In genomic region chr13:36734731-36735571, GRCm38 (mm10) we compare ENCODE assay signal across 8 mouse cellular contexts. TPM values are rescaled to one million over a fixed set of nuclear protein-coding genes. Genes with fewer than 3 reads are reported as not detected.
DNase-seq lines count a peak whose midpoint lies in the region; ATAC-seq and TF ChIP-seq lines count a peak whose summit lies in the region.

Gene Nrn1, minus strand, starts transcription at chr13:36735131.

- no peak for TF ChIP-seq EP300 in lung, postnatal 0 days (IDR thresholded peaks at IDR 0.05)

- H3K4me1 ChIP-seq in lung, postnatal 0 days (ENCODE audit: insufficient read depth, low read depth, low read length) = peaks cover 21% of the 10 kb centered on the region; the same call in 1 of the 2 replicates
- peaks cover 26% of the 10 kb centered on the region for H3K4me1 ChIP-seq in forebrain, embryonic 13.5 days
- H3K4me1 ChIP-seq in midbrain, embryonic 13.5 days (replicated peaks) = peaks cover 20% of the 10 kb centered on the region

- no peak for ATAC-seq in lung, postnatal 0 days
- peak; percentile 54 for ATAC-seq in forebrain, embryonic 13.5 days
- ATAC-seq in midbrain, embryonic 13.5 days = peak; percentile 27; the same call in 1 of the 2 replicates
- no peak for ATAC-seq in monocyte, adult 5-6 weeks (replicated peaks; ENCODE audit: insufficient number of reproducible peaks, low FRiP score, low TSS enrichment, poor library complexity, severe bottlenecking)

- no peaks in the 10 kb centered on the region for H3K36me3 ChIP-seq in lung, postnatal 0 days (ENCODE audit: insufficient read depth, low read length)
- no peaks in the 10 kb centered on the region for H3K36me3 ChIP-seq in forebrain, embryonic 13.5 days (ENCODE audit: poor library complexity, severe bottlenecking)
- H3K36me3 ChIP-seq in midbrain, embryonic 13.5 days = no peaks in the 10 kb centered on the region

- H3K4me3 ChIP-seq in lung, postnatal 0 days (ENCODE audit: low read depth, low read length) = peak within 1 kb of the TSS; percentile 36
- peak within 1 kb of the TSS; percentile 52 for H3K4me3 ChIP-seq in forebrain, embryonic 13.5 days
- H3K4me3 ChIP-seq in midbrain, embryonic 13.5 days (replicated peaks) = peak within 1 kb of the TSS; percentile 60

- no peaks in the 10 kb centered on the region for H3K9me3 ChIP-seq in lung, postnatal 0 days (ENCODE audit: low read length)
- H3K9me3 ChIP-seq in forebrain, embryonic 13.5 days (replicated peaks) = no peaks in the 10 kb centered on the region
- H3K9me3 ChIP-seq in midbrain, embryonic 13.5 days = peaks cover 2% of the 10 kb centered on the region; the same call in 1 of the 2 replicates

- H3K27ac ChIP-seq in lung, postnatal 0 days (ENCODE audit: low read length) = no peak within 1 kb of the TSS
- peak within 1 kb of the TSS; percentile 94 for H3K27ac ChIP-seq in forebrain, embryonic 13.5 days
- H3K27ac ChIP-seq in midbrain, embryonic 13.5 days = peak within 1 kb of the TSS; percentile 98

- H3K9ac ChIP-seq in lung, postnatal 0 days (replicated peaks; ENCODE audit: low read depth) = no peak within 1 kb of the TSS
- H3K9ac ChIP-seq in forebrain, embryonic 13.5 days = peak within 1 kb of the TSS; percentile 76
- H3K9ac ChIP-seq in midbrain, embryonic 13.5 days (replicated peaks) = peak within 1 kb of the TSS; percentile 87

- WGBS in lung, postnatal 0 days = 1% methylated on average over 49 of the region's 50 CpGs
- under 1% methylated on average over 50 of the region's 50 CpGs for WGBS in forebrain, embryonic 13.5 days
- under 1% methylated on average over 49 of the region's 50 CpGs for WGBS in midbrain, embryonic 13.5 days

- H3K4me2 ChIP-seq in lung, postnatal 0 days (replicated peaks; ENCODE audit: low read depth, low read length) = peak within 1 kb of the TSS; percentile 66
- peak within 1 kb of the TSS; percentile 72 for H3K4me2 ChIP-seq in forebrain, embryonic 13.5 days
- peak within 1 kb of the TSS; percentile 73 for H3K4me2 ChIP-seq in midbrain, embryonic 13.5 days (replicated peaks)

- H3K27me3 ChIP-seq in lung, postnatal 0 days (replicated peaks; ENCODE audit: insufficient read depth, low read length) = peaks cover 60% of the 10 kb centered on the region
- peaks cover 36% of the 10 kb centered on the region for H3K27me3 ChIP-seq in forebrain, embryonic 13.5 days
- peaks cover 54% of the 10 kb centered on the region for H3K27me3 ChIP-seq in midbrain, embryonic 13.5 days

- TF ChIP-seq CTCF in lung, postnatal 0 days (IDR thresholded peaks at IDR 0.05) = no peak

- DNase-seq in lung, postnatal 0 days (ENCODE audit: low spot score) = no peak
- DNase-seq in lung, postnatal 4 days = no peak
- peak; percentile 77 for DNase-seq in cerebellum, adult 11 months
- no peak for DNase-seq in layer of hippocampus, adult 8-10 months (ENCODE audit: low spot score in 2 of 2)
- no peak for DNase-seq in kidney, adult 18-20 months

RNA-seq across cellular contexts. Expression of gene Nrn1, which starts in this region (rescaled TPM):
- 0.31 and 0.42 TPM in 2 replicates for polyA plus RNA-seq in lung, postnatal 0 days (2015; fragmentation: Nextera tagmentation; extraction: Ambion mirVana)
- polyA plus RNA-seq in forebrain, embryonic 13.5 days (2015; fragmentation: Nextera tagmentation; extraction: Ambion mirVana) = 48.9 and 49.9 TPM in 2 replicates
- total RNA-seq in layer of hippocampus, adult 8-10 months (2022) = 100 to 1,000 TPM; 226 to 246 (median 235) TPM
- polyA plus RNA-seq in midbrain, embryonic 13.5 days (2015; fragmentation: Nextera tagmentation; extraction: Ambion mirVana) = 76.3 and 79.8 TPM in 2 replicates
- total RNA-seq in monocyte, adult 5-6 weeks (2017) = 1.8 TPM in 1 of 3 replicates, not detected in the others

Comparison
In these comparisons a context has a peak if more than half of its experiments do, and no peak if none do; other contexts are left out.
1. RNA of gene Nrn1 (total RNA-seq): 226 to 246 TPM in layer of hippocampus, adult 8-10 months; 1.8 TPM in monocyte, adult 5-6 weeks; every median in the first group is over 10 times any median in the second.
2. RNA of gene Nrn1 (polyA plus RNA-seq): 76.3 to 79.8 TPM in midbrain, embryonic 13.5 days and 48.9 to 49.9 TPM in forebrain, embryonic 13.5 days; 0.31 to 0.42 TPM in lung, postnatal 0 days; every median in the first group is over 10 times any median in the second.
3. ATAC-seq: peak in forebrain, embryonic 13.5 days (single experiment) and midbrain, embryonic 13.5 days (single experiment); none in lung, postnatal 0 days (single experiment) and monocyte, adult 5-6 weeks (single experiment).
4. Peak in every context shown above with its lines, with median percentiles within 50 percentile points of each other: H3K4me2 ChIP-seq and H3K4me3 ChIP-seq.